Mouse (Mus musculus) forebrain, embryonic 14.5 days (tissue): ENCODE data around the gene Xrn1. TPM values are rescaled to one million over a fixed set of nuclear protein-coding genes. Genes with fewer than 3 reads are reported as not detected.
"Not testable (repeated sequence)": the region's sequence is repeated elsewhere in the genome, so short reads cannot be mapped to it uniquely, and the experiment has no call there.

Source experiments
- ATAC-seq: fragments of 200-750 bp; cut with Nextera tagmentation; 2 replicates; pipeline ENCODE4 v1.8.0; 2017; ENCODE audit warnings: mild to moderate bottlenecking, moderate library complexity
- DNase-seq: peaks from one replicate; pipeline ENCODE4 v3.0.0-alpha.2; 2015; ENCODE audit warnings: low spot score
- H3K27ac ChIP-seq: fragments of 300-500 bp; sonication (generic); 2 replicates; pipeline ENCODE4 v1.5.1; 2014; ENCODE audit warnings: low read depth, mild to moderate bottlenecking, control low read depth, low read length, moderate library complexity
- H3K27me3 ChIP-seq: fragments of 300-500 bp; sonication (generic); replicated peaks from 2 replicates; pipeline ENCODE4 v1.6.1; 2014; ENCODE audit warnings: low read length, control low read depth, mixed read lengths; ENCODE audit not compliant: control insufficient read depth, insufficient read depth
- H3K36me3 ChIP-seq: fragments of 300-500 bp; sonication (generic); 2 replicates; pipeline ENCODE4 v1.6.1; 2014; ENCODE audit warnings: low read length, control low read depth; ENCODE audit not compliant: control insufficient read depth, insufficient read depth
- H3K4me1 ChIP-seq: fragments of 300-500 bp; sonication (generic); 2 replicates; pipeline ENCODE4 v1.6.1; 2014; ENCODE audit warnings: antibody characterized with exemption, low read length, control low read depth; ENCODE audit not compliant: control insufficient read depth, insufficient read depth
- H3K4me2 ChIP-seq: fragments of 300-500 bp; sonication (generic); 2 replicates; pipeline ENCODE4 v1.6.1; 2014; ENCODE audit warnings: mild to moderate bottlenecking, control low read depth, low read length
- H3K4me3 ChIP-seq: fragments of 300-500 bp; sonication (generic); 2 replicates; pipeline ENCODE4 v1.5.1; 2014; ENCODE audit warnings: low read depth, low read length, control low read depth
- H3K9ac ChIP-seq: fragments of 300-500 bp; sonication (generic); 2 replicates; pipeline ENCODE4 v1.6.1; 2014; ENCODE audit warnings: mild to moderate bottlenecking, low read length, control low read depth, moderate library complexity
- H3K9me3 ChIP-seq: fragments of 300-500 bp; sonication (generic); replicated peaks from 2 replicates; pipeline ENCODE4 v1.6.1; 2016; ENCODE audit warnings: low read length, control low read depth, mixed read lengths; ENCODE audit not compliant: control insufficient read depth
- WGBS: fragments of 180-500 bp; shearing (Covaris S2); extraction: QIAGEN DNeasy Blood & Tissue Kit; methylation state at CpG from one replicate; pipeline ENCODE4 v1.1.7; 2014; 5-methylcytosine and 5-hydroxymethylcytosine counted together
- polyA plus RNA-seq: library from polyadenylated mRNA; unstranded; fragments of >200 nt; fragmentation: Nextera tagmentation; extraction: Ambion mirVana; gene quantifications from 2 replicates; pipeline ENCODE4 v1.2.1, GENCODE M21; 2014

Xrn1 gene
- polyA plus RNA-seq, 1 experiment from 2014 or later: 11.1 TPM

DNA sequence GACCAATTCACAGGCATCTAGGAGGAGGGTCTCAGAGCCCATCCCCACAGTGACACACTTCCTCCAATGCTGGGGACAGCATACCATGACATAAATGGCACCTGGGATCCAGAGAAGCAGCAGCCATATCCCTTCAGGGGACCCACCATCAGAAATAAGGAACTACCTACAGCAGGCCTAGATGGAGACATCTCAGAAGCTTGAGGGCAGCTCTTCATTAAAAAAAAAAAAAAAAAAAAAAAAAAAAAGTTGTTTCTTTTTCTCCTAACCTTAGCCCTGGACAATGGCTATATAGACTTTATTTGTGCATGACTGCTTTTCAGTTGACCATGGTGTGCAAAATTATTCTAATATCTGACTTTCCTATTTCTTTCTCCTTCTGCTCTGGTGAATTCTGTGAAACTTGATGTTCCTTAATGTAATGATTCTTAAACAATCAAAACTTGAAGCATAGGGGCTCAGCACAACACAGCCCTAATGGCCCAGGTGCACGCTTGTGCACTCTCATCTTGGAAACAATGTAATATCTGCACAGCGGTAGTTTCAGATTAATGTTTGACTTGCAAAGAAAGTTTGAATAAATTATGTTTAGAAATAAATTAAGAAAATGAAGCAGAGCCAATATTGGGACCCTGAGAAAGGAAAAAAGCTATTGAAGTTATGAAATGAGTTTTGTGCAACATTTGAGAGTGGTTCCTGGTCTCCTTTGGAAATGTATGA lies 108.7 kb downstream of the Xrn1 start:
- H3K9me3 ChIP-seq: no peaks in the 10 kb centered on the region
- H3K9ac ChIP-seq: no peak overlapping the region
- H3K4me3 ChIP-seq: no peak overlapping the region
- ATAC-seq (no peak), DNase-seq (no peak)
- no peak overlapping the region for H3K4me2 ChIP-seq
- no peaks in the 10 kb centered on the region for H3K4me1 ChIP-seq
- 92% methylated on average over 2 of the region's 2 CpGs for WGBS
- peaks cover 2% of the 10 kb centered on the region for H3K36me3 ChIP-seq
- H3K27me3 ChIP-seq: no peaks in the 10 kb centered on the region
- H3K27ac ChIP-seq: no peak overlapping the region

DNA sequence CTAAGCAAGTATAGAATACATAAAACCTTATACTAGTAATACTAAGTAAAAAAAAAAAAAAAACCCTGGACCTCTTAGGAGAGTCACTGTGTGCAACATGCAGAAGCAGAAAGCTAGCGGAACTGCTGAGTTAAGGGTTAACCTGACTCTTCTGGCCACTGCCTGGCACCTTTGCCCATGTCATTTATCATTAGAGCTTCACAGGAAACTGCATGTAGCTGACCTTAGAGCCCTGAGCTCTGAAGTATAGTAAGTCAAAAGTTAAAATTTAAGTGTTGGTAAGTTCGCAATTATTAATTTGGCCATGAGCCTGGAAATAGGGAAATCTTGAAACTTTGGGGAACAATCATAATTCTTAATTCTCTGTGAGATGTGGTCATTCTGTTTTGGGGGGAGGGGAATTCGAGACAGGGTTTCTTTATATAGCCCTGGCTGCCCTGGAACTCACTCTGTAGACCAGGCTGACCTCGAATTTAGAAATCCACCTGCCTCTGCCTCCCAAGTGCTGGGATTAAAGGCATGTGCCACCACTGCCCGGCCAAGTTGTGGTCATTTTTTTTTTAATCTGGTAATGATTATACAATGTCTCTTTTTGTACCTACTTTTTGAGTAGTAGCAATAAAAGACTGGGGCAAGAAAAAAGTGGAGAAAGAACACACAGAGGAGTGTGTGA lies 109.4 kb downstream of the Xrn1 start:
- Histone ChIP-seq H3K4me1 (no peaks in the 10 kb centered on the region), H3K4me2 (no peak overlapping the region), H3K27me3 (no peaks in the 10 kb centered on the region), H3K9me3 (no peaks in the 10 kb centered on the region), H3K36me3 (no peaks in the 10 kb centered on the region), H3K27ac (no peak overlapping the region), H3K9ac (no peak overlapping the region), H3K4me3 (no peak overlapping the region)
- DNase-seq (no peak), ATAC-seq (no peak)
- WGBS: 83% methylated on average over 5 of the region's 5 CpGs

DNA sequence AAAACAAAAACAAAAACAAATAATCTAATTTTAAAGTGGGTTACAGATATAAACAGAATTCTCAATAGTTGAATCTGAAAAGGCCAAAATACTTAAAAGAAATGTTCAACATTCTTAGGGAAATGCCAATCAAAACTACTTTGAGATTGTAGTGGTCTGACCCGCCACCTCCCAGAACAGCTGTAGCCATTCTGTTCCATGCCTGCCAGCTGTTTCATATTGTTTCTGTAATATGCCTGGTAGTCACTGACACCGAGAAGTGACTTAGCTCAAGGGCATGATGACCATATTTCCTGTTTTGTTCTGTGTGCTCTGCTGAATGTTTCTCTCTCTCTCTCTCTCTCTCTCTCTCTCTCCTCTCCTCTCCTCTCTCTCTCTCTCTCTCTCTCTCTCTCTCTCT lies 112.9 kb downstream of the Xrn1 start:
- DNase-seq (no peak), ATAC-seq (no peak)
- H3K27me3 ChIP-seq: no peaks in the 10 kb centered on the region
- no peak overlapping the region for H3K27ac ChIP-seq
- H3K9me3 ChIP-seq: no peaks in the 10 kb centered on the region
- no peaks in the 10 kb centered on the region for H3K36me3 ChIP-seq
- WGBS: 80% methylated on average over 2 of the region's 2 CpGs
- H3K9ac ChIP-seq: no peak overlapping the region
- H3K4me2 ChIP-seq: no peak overlapping the region
- no peaks in the 10 kb centered on the region for H3K4me1 ChIP-seq
- no peak overlapping the region for H3K4me3 ChIP-seq

DNA sequence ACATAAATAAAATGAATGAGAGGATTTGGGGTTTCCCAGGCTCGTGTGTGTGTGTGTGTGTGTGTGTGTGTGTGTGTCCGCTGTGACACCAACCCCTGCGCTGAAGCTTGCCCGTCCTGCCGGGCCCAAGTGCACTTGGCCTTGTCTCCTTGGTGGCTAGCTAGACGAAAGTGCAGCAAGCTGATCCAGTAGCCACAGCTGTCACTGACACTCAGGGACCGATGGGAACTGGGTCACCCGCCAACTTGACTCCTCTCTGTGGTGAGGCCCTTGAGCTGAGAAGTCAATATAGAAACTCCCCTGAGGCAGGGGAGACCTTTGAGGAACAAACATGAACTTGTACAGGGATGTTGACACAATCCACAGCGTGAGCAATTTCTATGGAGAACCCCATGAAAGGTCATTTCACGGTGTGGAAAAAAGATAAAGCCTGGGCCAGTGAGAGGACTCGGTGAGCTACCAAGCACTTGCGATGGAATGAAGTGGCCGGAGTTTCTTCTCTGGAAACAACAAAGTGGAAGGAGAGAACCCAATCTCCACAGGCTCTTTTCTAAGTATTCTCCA lies 124.3 kb downstream of the Xrn1 start:
- Histone ChIP-seq H3K4me2 (no peak overlapping the region), H3K9ac (no peak overlapping the region), H3K4me3 (no peak overlapping the region), H3K4me1 (no peaks in the 10 kb centered on the region), H3K27me3 (no peaks in the 10 kb centered on the region), H3K27ac (no peak overlapping the region), H3K9me3 (no peaks in the 10 kb centered on the region), H3K36me3 (no peaks in the 10 kb centered on the region)
- 94% methylated on average over 13 of the region's 13 CpGs for WGBS
- DNase-seq (no peak), ATAC-seq (no peak)

DNA sequence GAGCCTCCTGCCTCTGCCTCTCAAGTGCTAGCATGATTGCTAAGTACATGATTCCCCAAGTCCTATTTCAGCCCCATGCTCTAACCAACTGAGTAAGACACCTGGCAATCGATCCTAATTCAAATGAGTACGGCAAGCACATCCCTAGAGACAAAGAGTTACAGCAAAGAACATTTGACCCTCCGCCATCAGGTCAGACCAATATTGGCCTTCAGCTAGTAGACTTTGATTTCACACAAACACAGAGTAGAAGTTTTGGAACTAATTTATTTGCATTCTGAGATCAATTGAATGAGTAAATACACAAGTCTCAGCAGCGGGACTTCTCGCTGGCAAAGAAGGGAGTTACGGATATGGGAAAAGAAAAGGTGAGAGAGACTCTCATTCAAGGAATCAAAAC lies 130.7 kb downstream of the Xrn1 start:
- Histone ChIP-seq H3K4me3 (no peak overlapping the region), H3K4me2 (no peak overlapping the region), H3K36me3 (no peaks in the 10 kb centered on the region), H3K9me3 (no peaks in the 10 kb centered on the region), H3K9ac (no peak overlapping the region), H3K27ac (no peak overlapping the region), H3K4me1 (no peaks in the 10 kb centered on the region), H3K27me3 (no peaks in the 10 kb centered on the region)
- DNase-seq: no peak
- WGBS: 95% methylated on average over 6 of the region's 6 CpGs
- ATAC-seq: no peak

DNA sequence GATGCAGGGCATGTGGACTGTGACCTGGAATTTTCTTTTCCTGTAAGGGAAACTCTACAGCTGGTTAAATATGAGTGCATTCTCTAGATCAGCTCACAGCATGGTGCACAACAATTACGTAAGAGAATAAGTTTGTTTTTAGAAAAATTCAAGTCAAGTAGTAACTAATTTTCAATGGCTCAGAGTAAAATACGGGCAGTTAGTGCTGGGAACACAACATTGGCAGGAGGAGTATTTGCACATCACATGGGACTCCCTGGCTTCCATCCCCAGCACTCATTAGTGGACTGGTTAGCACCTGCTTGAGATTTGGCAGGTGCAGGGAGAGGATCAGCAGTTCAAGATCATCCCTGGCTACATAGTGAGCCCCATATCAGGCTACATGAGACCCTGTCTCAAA lies 133.1 kb downstream of the Xrn1 start:
- ATAC-seq: no peak
- Histone ChIP-seq H3K4me2 (no peak overlapping the region), H3K27ac (no peak overlapping the region), H3K9ac (no peak overlapping the region), H3K4me3 (no peak overlapping the region), H3K9me3 (no peaks in the 10 kb centered on the region), H3K36me3 (no peaks in the 10 kb centered on the region), H3K4me1 (no peaks in the 10 kb centered on the region), H3K27me3 (no peaks in the 10 kb centered on the region)
- DNase-seq: no peak
- 88% methylated on average over 2 of the region's 2 CpGs for WGBS

DNA sequence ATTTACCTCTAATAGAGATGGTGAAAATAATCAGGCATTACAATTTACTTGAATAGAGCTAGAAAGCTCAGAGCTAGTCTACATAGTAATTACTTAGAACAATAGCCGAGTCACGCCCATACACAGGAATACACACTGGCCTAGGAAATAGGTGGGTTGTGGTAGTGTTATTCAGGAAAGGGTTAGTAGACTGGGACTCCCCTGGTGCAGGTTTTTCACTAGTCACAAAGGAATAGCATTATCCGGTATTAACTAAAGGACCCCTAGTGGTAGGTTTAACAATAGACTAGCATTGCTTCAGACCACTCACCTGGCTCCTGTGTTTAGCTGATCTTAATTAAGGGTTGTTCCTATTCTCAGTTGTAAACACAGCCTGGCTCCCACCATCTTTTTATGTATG lies 133.9 kb downstream of the Xrn1 start:
- not testable (repeated sequence) for H3K4me2 ChIP-seq, H3K27me3 ChIP-seq, H3K9ac ChIP-seq, H3K9me3 ChIP-seq, H3K4me3 ChIP-seq, ATAC-seq, H3K4me1 ChIP-seq, H3K36me3 ChIP-seq, H3K27ac ChIP-seq, DNase-seq
- WGBS: 79% methylated on average over 3 of the region's 3 CpGs

DNA sequence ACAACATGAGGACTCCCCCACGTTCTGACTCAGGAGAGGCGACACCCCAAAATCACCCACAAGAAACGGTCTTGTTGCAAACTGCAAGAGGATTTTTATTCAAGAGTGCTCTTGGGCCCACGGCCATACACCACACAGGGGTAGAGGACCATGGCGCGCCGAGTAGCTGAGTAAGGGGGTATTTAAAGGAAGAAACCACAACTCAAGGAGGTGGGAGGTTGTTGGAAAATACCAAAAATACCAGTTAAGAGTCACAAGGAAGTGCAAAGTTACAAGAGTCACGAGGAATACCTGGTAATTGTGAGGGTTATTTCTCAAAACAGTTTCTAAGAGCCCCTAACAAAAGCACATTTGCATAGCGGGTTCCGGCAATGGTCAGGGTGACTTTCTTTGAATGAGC lies 138.1 kb downstream of the Xrn1 start:
- WGBS: 85% methylated on average over 10 of the region's 10 CpGs
- not testable (repeated sequence) for H3K4me3 ChIP-seq, H3K9me3 ChIP-seq, H3K27me3 ChIP-seq, H3K4me1 ChIP-seq, H3K4me2 ChIP-seq, H3K36me3 ChIP-seq, DNase-seq, H3K27ac ChIP-seq, H3K9ac ChIP-seq, ATAC-seq

DNA sequence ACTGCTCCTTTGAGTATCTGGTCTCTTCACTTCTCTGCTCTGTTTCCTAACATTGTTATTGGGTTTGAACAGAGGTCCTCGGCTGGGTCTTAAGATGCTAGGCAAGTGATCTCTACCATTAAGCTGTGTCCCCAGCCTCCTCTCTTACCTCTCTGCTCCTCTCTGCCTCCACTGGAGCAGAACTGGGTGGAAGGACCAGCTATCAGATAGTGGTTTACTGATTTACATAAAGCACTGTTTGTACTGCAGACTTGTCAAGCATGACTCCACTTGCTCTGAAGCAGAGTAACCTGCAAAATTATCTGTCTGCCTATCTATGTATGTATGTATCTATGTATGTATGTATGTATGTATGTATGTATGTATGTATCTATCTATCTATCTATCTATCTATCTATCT lies 138.7 kb downstream of the Xrn1 start:
- H3K9ac ChIP-seq: no peak overlapping the region
- H3K27me3 ChIP-seq: no peaks in the 10 kb centered on the region
- no peak overlapping the region for H3K27ac ChIP-seq
- no peak for DNase-seq
- H3K9me3 ChIP-seq: no peaks in the 10 kb centered on the region
- no peaks in the 10 kb centered on the region for H3K4me1 ChIP-seq
- no peak for ATAC-seq
- 100% methylated on average over 1 of the region's 1 CpGs for WGBS
- no peaks in the 10 kb centered on the region for H3K36me3 ChIP-seq
- H3K4me2 ChIP-seq: no peak overlapping the region
- H3K4me3 ChIP-seq: no peak overlapping the region
